Mouse (Mus musculus) lung, adult 18-20 months (tissue): ENCODE measurements around the gene Olfr549.

Experiments used
- DNase-seq, 2 experiments: peaks; one replicate each; pipeline ENCODE4 v3.0.0; 2022; ENCODE audit warnings: mixed read lengths in 2 of 2

The Olfr549 gene

DNA sequence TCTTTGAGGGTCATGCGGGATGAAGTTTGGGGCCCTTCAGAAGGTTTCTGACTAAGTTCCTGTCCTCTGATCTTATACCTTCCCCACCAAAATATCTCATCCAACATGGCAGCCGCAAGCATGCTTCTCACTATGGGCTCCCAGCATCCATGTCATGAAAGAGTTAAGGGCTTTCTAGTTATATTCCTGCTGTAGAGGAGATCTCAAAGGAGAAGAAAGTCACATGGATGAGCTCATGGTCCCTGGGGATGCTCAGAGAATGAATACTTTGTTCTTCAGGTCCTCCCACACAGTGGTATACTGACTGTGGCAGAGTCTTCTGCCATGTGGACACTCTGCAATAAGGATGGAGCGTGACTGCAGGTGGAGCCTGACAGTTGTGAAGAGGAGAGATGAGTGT is at the start of gene Olfr549:
Olfr549 (plus strand) TSS at position 301 of the 400 bp plus-strand sequence.
- no peak for DNase-seq

GRCm38 (mm10) chr7:102501986-102502385 is 47.7 kb upstream of the Olfr549 start:
- no peak for DNase-seq

- peak; percentile 59 to 71 for DNase-seq
Observed at GRCm38 (mm10) chr7:102506848-102507247, 42.8 kb upstream of the Olfr549 start.

- no peak for DNase-seq
Observed at GRCm38 (mm10) chr7:102508066-102508465, 41.6 kb upstream of the Olfr549 start.

DNA sequence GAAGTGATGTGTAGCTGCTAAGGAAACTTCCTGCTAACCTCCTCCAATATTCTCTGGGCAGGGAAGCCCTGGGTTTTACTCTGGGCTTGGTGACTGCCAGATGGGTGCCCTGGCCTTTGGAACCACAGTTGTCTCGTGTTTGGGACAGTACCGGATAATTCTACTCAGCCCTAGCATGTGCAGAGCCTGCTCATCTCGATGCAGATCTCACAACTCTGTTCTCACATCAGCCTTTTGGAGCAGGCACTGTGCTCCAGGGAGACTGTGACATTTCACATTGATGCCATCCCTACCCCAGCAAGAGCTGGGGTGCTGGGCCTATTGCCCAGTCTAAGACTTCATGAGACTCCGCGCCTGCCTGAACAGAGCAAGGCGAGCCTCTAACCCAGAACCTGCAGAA is 41.0 kb upstream of the Olfr549 start:
- no peak for DNase-seq

DNA sequence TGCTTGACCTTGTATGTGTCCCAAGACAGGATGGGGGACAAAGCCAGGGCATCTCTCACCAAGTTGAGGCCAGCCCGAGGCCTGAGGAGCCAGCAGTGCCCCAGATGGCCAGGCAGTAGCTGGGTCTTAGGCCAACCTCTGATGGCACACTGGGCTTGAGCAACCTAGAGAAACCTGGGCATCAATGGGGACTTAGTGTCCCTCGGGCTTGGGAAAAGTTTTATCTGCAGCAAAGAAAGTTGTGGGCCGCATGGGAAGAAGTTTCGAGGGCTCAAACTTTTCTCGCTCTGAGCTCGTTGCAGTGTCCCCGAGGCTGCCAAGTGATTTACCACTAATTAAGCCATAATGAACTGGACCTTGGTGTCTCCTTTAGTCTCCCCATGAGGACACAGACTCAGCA is 39.9 kb upstream of the Olfr549 start:
- no peak for DNase-seq

- DNase-seq = no peak
Observed at GRCm38 (mm10) chr7:102511927-102512326, 37.7 kb upstream of the Olfr549 start.

- DNase-seq = peak; percentile 73 to 74
Observed at GRCm38 (mm10) chr7:102512814-102513435, 36.7 kb upstream of the Olfr549 start.

- DNase-seq = no peak
Observed at GRCm38 (mm10) chr7:102514144-102514543, 35.5 kb upstream of the Olfr549 start.

- DNase-seq = peak; percentile 9 to 11
Observed at GRCm38 (mm10) chr7:102516261-102517050, 33.2 kb upstream of the Olfr549 start.

DNA sequence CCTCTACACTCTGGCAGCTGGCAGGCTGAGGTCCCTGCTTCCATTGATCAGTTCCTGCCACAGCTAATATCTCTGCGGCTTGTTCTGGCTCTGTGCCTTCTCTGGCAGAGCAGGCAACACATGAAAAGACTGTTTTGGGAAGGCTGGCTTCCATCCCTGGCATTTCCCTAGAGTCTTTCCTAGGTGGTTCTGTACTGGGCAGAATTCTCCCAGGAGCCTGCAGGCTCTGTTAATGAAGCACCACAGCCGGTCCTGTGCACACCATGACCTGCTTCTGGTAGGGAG is 32.7 kb upstream of the Olfr549 start:
- DNase-seq = no peak

DNA sequence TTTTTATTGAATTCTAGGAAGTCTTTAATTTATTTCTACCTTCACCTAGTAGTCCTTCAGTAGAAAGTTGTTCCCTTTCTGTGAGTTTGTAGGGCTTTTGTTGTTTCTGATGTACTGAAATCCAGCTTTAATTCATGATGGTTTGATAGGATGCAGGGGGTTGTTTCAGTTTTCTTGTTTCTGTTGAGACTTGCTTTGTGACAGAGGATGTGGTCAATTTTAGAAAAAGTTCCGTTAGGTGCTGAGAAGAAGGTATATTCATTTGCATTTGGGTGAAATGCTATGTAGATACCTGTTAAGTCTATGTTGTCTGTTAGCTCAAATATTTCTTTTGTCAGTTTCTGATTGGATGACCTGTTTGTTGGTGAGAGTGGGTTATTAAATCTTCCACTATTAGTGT is 20.6 kb upstream of the Olfr549 start:
- no peak for DNase-seq

- DNase-seq = no peak
Observed at GRCm38 (mm10) chr7:102534449-102534848, 15.2 kb upstream of the Olfr549 start, which contains the start of gene Olfr547. TSS of gene Olfr547 (plus strand) at chr7:102534749.

GRCm38 (mm10) chr7:102540596-102540995 is 9.1 kb upstream of the Olfr549 start, which contains the start of gene Olfr548-ps1:
TSS of gene Olfr548-ps1 (plus strand) at chr7:102540896.
- DNase-seq = no peak

GRCm38 (mm10) chr7:102541251-102541650 is 8.4 kb upstream of the Olfr549 start:
- no peak for DNase-seq

DNA sequence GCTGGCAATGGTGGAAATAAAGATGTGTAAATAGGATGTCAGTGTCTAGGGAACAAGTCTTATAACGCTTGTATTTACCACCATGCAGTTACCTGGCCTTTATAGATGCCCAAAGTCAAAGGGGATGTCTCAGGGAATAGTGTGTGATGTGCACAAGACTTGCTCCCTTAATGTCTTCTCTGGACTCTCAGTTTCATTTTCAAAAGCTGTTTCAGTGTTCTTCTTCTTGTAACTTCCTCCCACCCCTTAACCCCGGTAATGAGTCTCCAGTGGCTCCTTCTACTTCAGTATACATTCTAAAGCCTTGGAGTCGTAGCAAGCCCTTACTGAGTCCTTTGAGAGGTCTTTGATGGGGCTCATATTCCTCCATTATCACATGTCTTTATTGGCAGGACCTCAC is 3.6 kb downstream of the Olfr549 start:
- DNase-seq = no peak

- DNase-seq = peak; percentile 96 to 97
Observed at GRCm38 (mm10) chr7:102564999-102565997, 15.6 kb downstream of the Olfr549 start, which contains the start of gene Trim21. TSS of gene Trim21 (minus strand) at chr7:102565486.

GRCm38 (mm10) chr7:102566219-102566618 is 16.5 kb downstream of the Olfr549 start:
- DNase-seq = no peak

GRCm38 (mm10) chr7:102571142-102571541 is 21.5 kb downstream of the Olfr549 start, which contains the start of gene Olfr550:
TSS of gene Olfr550 (plus strand) at chr7:102571442.
- no peak for DNase-seq

- no peak for DNase-seq
Observed at GRCm38 (mm10) chr7:102573174-102573830, 23.6 kb downstream of the Olfr549 start.

GRCm38 (mm10) chr7:102575998-102576397 is 26.3 kb downstream of the Olfr549 start:
- DNase-seq = no peak

DNA sequence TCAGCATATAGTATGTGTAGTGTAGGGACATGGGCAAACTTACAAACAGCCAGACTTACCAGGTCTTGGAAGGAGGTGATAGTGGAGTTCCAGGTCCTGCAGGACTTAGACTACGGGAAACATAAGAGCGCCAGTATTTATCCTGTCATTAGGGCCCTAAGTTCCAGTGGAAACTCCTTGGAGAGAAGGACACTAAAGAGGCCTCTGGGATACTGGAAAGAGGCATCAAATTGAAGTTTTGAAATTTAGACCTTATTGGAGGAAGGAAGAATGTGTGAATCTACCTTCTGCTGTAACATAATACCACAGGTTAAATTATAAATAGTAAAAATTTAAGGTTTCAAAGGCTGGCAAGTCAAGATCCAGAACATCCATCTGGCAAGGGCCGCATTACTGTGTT is 42.1 kb downstream of the Olfr549 start, which contains the start of gene Olfr551:
Olfr551 (minus strand) TSS at position 101 of the 400 bp plus-strand sequence.
- no peak for DNase-seq
